Mouse (Mus musculus): ENCODE measurements around the gene Ndufs2. TPM values are rescaled to one million over a fixed set of nuclear protein-coding genes. Genes with fewer than 3 reads are reported as not detected.

Gene Ndufs2
- total and polyA plus RNA-seq, 2 experiments from 2014 or later: 221 to 230 TPM

DNA sequence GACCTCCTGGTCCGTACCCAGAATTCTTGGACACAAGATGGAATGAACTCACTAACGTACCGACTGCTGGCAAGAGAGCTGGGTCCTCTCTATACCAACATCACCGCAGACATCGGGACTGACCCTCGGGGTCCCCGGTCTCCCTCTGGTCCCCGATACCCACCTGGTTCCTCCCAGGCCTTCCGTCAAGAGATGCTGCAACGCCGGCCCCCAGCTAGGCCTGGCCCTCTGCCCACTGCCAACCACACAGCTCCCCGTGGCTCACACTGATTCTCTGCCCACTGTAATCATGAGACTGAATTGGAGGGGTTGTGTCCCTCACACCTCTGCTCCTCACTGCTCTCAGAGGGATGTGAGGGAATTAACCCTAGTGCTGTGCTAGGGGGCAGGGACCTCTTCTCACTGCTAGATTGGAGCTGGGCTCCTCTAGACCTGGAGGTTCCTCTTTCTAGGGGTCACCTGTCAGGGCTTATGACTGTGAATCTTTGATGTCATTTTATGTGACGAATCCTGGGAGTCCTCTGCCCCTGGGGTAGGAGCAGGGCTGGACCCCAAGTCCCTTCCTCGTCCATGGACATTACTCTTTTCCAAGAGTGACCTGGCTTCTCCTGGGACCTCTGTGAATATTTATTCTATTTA is 25.0 kb upstream of the Ndufs2 start:
- no peak overlapping the region for H3K9ac ChIP-seq (replicated peaks; ENCODE audit: low read length, poor library complexity, severe bottlenecking)
- DNase-seq (ENCODE audit: low spot score) (no peak), ATAC-seq (ENCODE audit: low FRiP score) (no peak)
- H3K4me2 ChIP-seq (ENCODE audit: low read depth, low read length, poor library complexity, severe bottlenecking): no peak overlapping the region
- H3K36me3 ChIP-seq (ENCODE audit: insufficient read depth, low read length): peaks cover 48% of the 10 kb centered on the region
- no peaks in the 10 kb centered on the region for H3K9me3 ChIP-seq (ENCODE audit: low read length)
- 89% methylated on average over 14 of the region's 14 CpGs for WGBS
- peaks cover 8% of the 10 kb centered on the region for H3K4me1 ChIP-seq (ENCODE audit: insufficient read depth, low read length)
- TF ChIP-seq CTCF (IDR thresholded peaks at IDR 0.05): no peak
- H3K4me3 ChIP-seq (ENCODE audit: low read depth, low read length): no peak overlapping the region
- H3K27me3 ChIP-seq (ENCODE audit: insufficient read depth, low read length): no peaks in the 10 kb centered on the region
- no peak overlapping the region for H3K27ac ChIP-seq (ENCODE audit: low read depth, low read length)

DNA sequence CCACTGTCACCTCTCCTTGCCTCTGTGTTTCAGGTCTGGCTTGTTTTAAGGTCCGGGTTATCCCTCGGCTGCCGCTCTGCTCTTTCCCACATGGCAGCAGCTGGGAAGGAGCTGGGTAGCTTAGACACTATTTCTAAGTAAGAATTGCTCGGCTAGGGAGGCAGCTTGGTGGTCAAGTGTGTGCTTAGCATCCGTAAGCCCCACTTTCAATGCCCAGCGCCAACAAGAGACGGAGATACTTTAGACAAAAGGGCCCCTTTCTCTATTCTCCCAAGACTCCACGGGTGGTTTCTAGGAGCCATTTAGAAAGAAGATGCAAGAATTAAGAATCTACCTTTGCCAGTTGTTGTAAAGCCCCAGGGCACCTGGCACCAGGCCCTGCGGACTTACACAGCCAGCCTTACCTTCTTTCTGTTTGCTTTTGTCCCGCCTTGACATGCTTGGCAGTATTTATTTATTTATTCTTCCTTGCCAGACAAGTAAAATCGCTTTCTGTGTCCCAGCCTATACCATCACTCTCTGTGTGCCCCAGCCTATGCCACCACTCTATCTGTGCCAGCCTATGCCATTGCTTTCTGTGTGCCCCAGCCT is 24.1 kb upstream of the Ndufs2 start:
- ATAC-seq (ENCODE audit: low FRiP score): no peak
- Histone ChIP-seq H3K27ac (ENCODE audit: low read depth, low read length) (no peak overlapping the region), H3K4me2 (ENCODE audit: low read depth, low read length, poor library complexity, severe bottlenecking) (no peak overlapping the region), H3K9me3 (ENCODE audit: low read length) (no peaks in the 10 kb centered on the region), H3K4me3 (ENCODE audit: low read depth, low read length) (no peak overlapping the region), H3K4me1 (ENCODE audit: insufficient read depth, low read length) (peaks cover 12% of the 10 kb centered on the region), H3K9ac (replicated peaks; ENCODE audit: low read length, poor library complexity, severe bottlenecking) (no peak overlapping the region), H3K36me3 (ENCODE audit: insufficient read depth, low read length) (peaks cover 48% of the 10 kb centered on the region), H3K27me3 (ENCODE audit: insufficient read depth, low read length) (no peaks in the 10 kb centered on the region)
- 76% methylated on average over 11 of the region's 11 CpGs for whole genome bisulfite sequencing
- DNase-seq (ENCODE audit: low spot score): no peak
- no peak for TF ChIP-seq CTCF (IDR thresholded peaks at IDR 0.05)

DNA sequence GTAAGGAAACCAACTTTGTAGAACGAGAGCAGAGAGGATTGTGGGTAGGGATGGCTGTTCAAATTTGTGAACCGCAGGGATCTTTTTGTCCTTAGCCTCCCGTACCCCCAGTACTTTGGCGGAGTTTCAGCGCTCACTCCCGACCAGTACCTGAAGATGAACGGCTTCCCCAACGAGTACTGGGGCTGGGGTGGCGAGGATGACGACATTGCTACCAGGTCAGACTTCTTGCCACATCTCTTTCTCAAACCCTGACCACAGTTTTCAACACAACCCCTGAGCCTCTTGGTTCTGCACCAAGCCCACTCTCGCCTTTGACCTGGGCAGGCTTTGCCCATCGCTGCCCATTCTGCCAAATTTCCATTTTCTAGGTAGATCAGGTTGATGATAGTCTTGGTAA is 23.0 kb upstream of the Ndufs2 start:
- DNase-seq (ENCODE audit: low spot score) (no peak), ATAC-seq (ENCODE audit: low FRiP score) (no peak)
- Histone ChIP-seq H3K4me2 (ENCODE audit: low read depth, low read length, poor library complexity, severe bottlenecking) (no peak overlapping the region), H3K9me3 (ENCODE audit: low read length) (no peaks in the 10 kb centered on the region), H3K36me3 (ENCODE audit: insufficient read depth, low read length) (peaks cover 48% of the 10 kb centered on the region), H3K4me1 (ENCODE audit: insufficient read depth, low read length) (peaks cover 9% of the 10 kb centered on the region; the same call in 1 of the 2 replicates), H3K9ac (replicated peaks; ENCODE audit: low read length, poor library complexity, severe bottlenecking) (no peak overlapping the region), H3K4me3 (ENCODE audit: low read depth, low read length) (no peak overlapping the region), H3K27me3 (ENCODE audit: insufficient read depth, low read length) (no peaks in the 10 kb centered on the region), H3K27ac (ENCODE audit: low read depth, low read length) (no peak overlapping the region)
- WGBS: 93% methylated on average over 12 of the region's 12 CpGs
- TF ChIP-seq CTCF (IDR thresholded peaks at IDR 0.05): no peak

DNA sequence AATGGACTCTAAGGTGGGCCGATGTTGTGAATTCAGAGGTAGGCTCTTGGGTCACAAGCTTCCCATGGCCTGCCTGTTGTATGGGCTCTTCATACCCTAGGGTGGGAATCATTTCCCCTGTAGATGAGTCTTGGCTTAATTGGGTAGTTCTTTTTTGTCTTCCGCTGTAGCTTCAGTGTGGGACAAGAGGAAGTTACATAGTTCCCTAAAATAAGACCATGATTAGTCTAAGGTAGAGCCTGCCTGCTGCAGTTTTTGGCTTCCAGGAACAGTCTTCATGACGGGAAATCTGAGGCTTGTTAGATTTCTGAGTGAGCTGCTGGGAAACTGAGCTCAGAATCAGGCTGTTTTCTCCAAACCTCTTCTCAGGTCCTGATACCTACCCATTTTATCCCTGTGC is 20.9 kb upstream of the Ndufs2 start:
- TF ChIP-seq CTCF (IDR thresholded peaks at IDR 0.05): no peak

DNA sequence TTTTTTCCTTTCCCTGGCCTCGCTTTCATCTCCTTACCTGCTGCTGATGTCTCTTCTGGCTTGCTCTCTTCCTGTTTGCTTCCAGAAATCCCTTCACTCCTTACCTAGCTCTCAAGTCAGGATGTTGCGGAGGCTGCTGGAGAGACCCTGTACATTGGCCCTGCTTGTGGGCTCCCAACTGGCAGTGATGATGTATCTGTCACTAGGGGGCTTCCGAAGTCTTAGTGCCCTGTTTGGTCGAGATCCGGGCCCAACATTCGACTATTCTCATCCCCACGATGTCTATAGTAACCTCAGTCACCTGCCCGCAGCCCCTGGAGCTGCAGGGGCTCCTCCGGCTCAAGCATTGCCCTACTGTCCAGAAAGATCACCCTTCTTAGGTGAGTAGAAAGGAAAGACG is 20.4 kb upstream of the Ndufs2 start:
- 66% methylated on average over 10 of the region's 10 CpGs for WGBS

More for the DNA sequence above, 20.9 kb upstream of the Ndufs2 start:
- no peaks in the 10 kb centered on the region for H3K9me3 ChIP-seq (ENCODE audit: low read length)
- H3K36me3 ChIP-seq (ENCODE audit: insufficient read depth, low read length): peaks cover 34% of the 10 kb centered on the region
- WGBS: 92% methylated on average over 3 of the region's 3 CpGs
- peak overlapping the region; percentile 89; the same call in 1 of the 2 replicates for H3K4me2 ChIP-seq (ENCODE audit: low read depth, low read length, poor library complexity, severe bottlenecking)
- no peaks in the 10 kb centered on the region for H3K27me3 ChIP-seq (ENCODE audit: insufficient read depth, low read length)
- H3K9ac ChIP-seq (replicated peaks; ENCODE audit: low read length, poor library complexity, severe bottlenecking): no peak overlapping the region
- H3K4me3 ChIP-seq (ENCODE audit: low read depth, low read length): no peak overlapping the region
- peaks cover 9% of the 10 kb centered on the region; the same call in 1 of the 2 replicates for H3K4me1 ChIP-seq (ENCODE audit: insufficient read depth, low read length)
- H3K27ac ChIP-seq (ENCODE audit: low read depth, low read length): no peak overlapping the region
- DNase-seq (ENCODE audit: low spot score) (no peak), ATAC-seq (ENCODE audit: low FRiP score) (no peak)

DNA sequence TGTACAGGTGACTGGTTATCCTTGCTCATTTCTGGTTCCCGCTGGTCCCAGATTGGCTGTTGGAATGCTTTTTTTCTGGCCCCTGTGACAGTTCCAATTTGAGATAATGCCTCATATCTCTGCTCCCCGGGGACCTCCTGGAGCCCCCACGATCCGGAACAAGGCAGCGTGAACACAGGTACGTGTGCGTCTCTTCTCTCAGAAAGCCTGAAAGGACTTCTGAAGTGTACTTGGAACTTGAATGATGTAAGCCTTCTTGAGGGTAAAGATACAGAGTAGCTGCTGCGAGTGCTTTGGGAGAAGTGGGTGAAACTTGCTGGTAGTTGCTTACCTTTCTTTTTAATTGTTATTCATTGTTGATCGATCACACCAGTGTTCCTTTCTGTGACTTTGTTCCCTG is 20.0 kb upstream of the Ndufs2 start:
- ATAC-seq (ENCODE audit: low FRiP score): no peak
- no peak for DNase-seq (ENCODE audit: low spot score)
- H3K4me2 ChIP-seq (ENCODE audit: low read depth, low read length, poor library complexity, severe bottlenecking): peak overlapping the region; percentile 89
- H3K36me3 ChIP-seq (ENCODE audit: insufficient read depth, low read length): peaks cover 25% of the 10 kb centered on the region
- no peaks in the 10 kb centered on the region for H3K9me3 ChIP-seq (ENCODE audit: low read length)
- peaks cover 9% of the 10 kb centered on the region; the same call in 1 of the 2 replicates for H3K4me1 ChIP-seq (ENCODE audit: insufficient read depth, low read length)
- WGBS: 50% methylated on average over 9 of the region's 9 CpGs
- H3K27ac ChIP-seq (ENCODE audit: low read depth, low read length): no peak overlapping the region
- peak overlapping the region; percentile 87 for H3K4me3 ChIP-seq (ENCODE audit: low read depth, low read length)
- TF ChIP-seq CTCF (IDR thresholded peaks at IDR 0.05): no peak
- no peaks in the 10 kb centered on the region for H3K27me3 ChIP-seq (ENCODE audit: insufficient read depth, low read length)
- H3K9ac ChIP-seq (replicated peaks; ENCODE audit: low read length, poor library complexity, severe bottlenecking): peak overlapping the region; percentile 82; the same call in 1 of the 2 replicates

More for the DNA sequence above, 20.4 kb upstream of the Ndufs2 start:
- Histone ChIP-seq H3K4me1 (ENCODE audit: insufficient read depth, low read length) (peaks cover 9% of the 10 kb centered on the region; the same call in 1 of the 2 replicates), H3K4me3 (ENCODE audit: low read depth, low read length) (no peak overlapping the region), H3K27ac (ENCODE audit: low read depth, low read length) (no peak overlapping the region), H3K9me3 (ENCODE audit: low read length) (no peaks in the 10 kb centered on the region), H3K4me2 (ENCODE audit: low read depth, low read length, poor library complexity, severe bottlenecking) (peak overlapping the region; percentile 89), H3K36me3 (ENCODE audit: insufficient read depth, low read length) (peaks cover 29% of the 10 kb centered on the region), H3K9ac (replicated peaks; ENCODE audit: low read length, poor library complexity, severe bottlenecking) (0 out of 2 replicates have a peak overlapping the region, but pooled peaks have one; percentile 13), H3K27me3 (ENCODE audit: insufficient read depth, low read length) (no peaks in the 10 kb centered on the region)
- ATAC-seq (ENCODE audit: low FRiP score): no peak
- no peak for DNase-seq (ENCODE audit: low spot score)
- TF ChIP-seq CTCF (IDR thresholded peaks at IDR 0.05): no peak

All from midbrain, postnatal 0 days (tissue).